Mouse (Mus musculus) heart, embryonic 13.5 days (tissue): ENCODE data around the gene Fli1. TPM values are rescaled to one million over a fixed set of nuclear protein-coding genes. Genes with fewer than 3 reads are reported as not detected.
A peak's percentile ranks its signal among the peaks of the same experiment; 100 is the strongest.

Source experiments
- ATAC-seq: fragments of 200-750 bp; cut with Nextera tagmentation; 2 replicates; pipeline ENCODE4 v1.8.0; 2017; ENCODE audit warnings: moderate TSS enrichment; ENCODE audit not compliant: insufficient number of reproducible peaks, low FRiP score, low TSS enrichment; ENCODE audit errors: extremely low read depth
- H3K27ac ChIP-seq: fragments of 300-500 bp; sonication (generic); replicated peaks from 2 replicates; pipeline ENCODE4 v1.5.1; 2015; ENCODE audit warnings: moderate library complexity, mild to moderate bottlenecking, inconsistent platforms
- H3K27me3 ChIP-seq: fragments of 300-500 bp; sonication (generic); replicated peaks from 2 replicates; pipeline ENCODE4 v1.6.1; 2015; ENCODE audit warnings: mild to moderate bottlenecking, inconsistent platforms
- H3K36me3 ChIP-seq: fragments of 300-500 bp; sonication (generic); 2 replicates; pipeline ENCODE4 v1.6.1; 2015; ENCODE audit warnings: mild to moderate bottlenecking, inconsistent platforms
- H3K4me1 ChIP-seq: fragments of 300-500 bp; sonication (generic); 2 replicates; pipeline ENCODE4 v1.6.1; 2015; ENCODE audit warnings: inconsistent platforms
- H3K4me2 ChIP-seq: fragments of 300-500 bp; sonication (generic); 2 replicates; pipeline ENCODE4 v1.6.1; 2015; ENCODE audit warnings: inconsistent platforms, mild to moderate bottlenecking, moderate library complexity
- H3K4me3 ChIP-seq: fragments of 300-500 bp; sonication (generic); 2 replicates; pipeline ENCODE4 v1.5.1; 2015; ENCODE audit warnings: moderate library complexity, mild to moderate bottlenecking, inconsistent platforms
- H3K9ac ChIP-seq: fragments of 300-500 bp; sonication (generic); 2 replicates; pipeline ENCODE4 v1.6.1; 2015; ENCODE audit warnings: inconsistent platforms, mild to moderate bottlenecking, moderate library complexity
- H3K9me3 ChIP-seq: fragments of 300-500 bp; sonication (generic); 2 replicates; pipeline ENCODE4 v1.6.1; 2016; ENCODE audit warnings: inconsistent platforms
- WGBS: fragments of 180-500 bp; shearing (Covaris S2); methylation state at CpG from one replicate; pipeline ENCODE4 v1.1.7; 2015; ENCODE audit warnings: mixed read lengths; 5-methylcytosine and 5-hydroxymethylcytosine counted together
- polyA plus RNA-seq: library from polyadenylated mRNA; unstranded; fragments of >200 nt; fragmentation: Nextera tagmentation; extraction: Ambion mirVana; gene quantifications from 2 replicates; pipeline ENCODE4 v1.2.1, GENCODE M21; 2015

Fli1 gene
- polyA plus RNA-seq, 1 experiment from 2014 or later = 18.3 TPM

DNA sequence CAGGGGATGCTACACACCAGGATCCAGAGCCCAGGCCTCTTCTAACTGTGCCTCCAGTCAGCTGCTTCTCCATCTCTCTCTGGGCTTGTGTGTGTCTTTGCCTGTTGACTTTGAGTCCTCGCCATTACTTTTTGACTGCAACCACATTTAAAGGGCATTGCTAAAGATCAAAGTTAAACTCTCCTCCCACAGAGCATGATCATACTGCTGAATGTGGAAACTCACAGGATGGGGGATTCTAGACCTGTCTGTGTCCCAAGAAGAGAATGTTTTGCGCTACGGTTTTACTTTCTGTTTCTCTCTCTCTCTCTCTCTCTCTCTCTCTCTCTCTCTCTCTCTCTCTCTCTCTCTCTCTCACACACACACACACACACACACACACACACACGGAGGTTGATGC lies 55.3 kb downstream of the Fli1 start:
- H3K4me2 ChIP-seq = no peak overlapping the region
- no peaks in the 10 kb centered on the region for H3K9me3 ChIP-seq
- H3K4me1 ChIP-seq = peaks cover 10% of the 10 kb centered on the region
- no peak overlapping the region for H3K27ac ChIP-seq
- WGBS = 77% methylated on average over 4 of the region's 4 CpGs
- H3K4me3 ChIP-seq = no peak overlapping the region
- no peaks in the 10 kb centered on the region for H3K36me3 ChIP-seq
- H3K27me3 ChIP-seq = no peaks in the 10 kb centered on the region
- ATAC-seq = no peak
- no peak overlapping the region for H3K9ac ChIP-seq

GRCm38 (mm10) chr9:32480418-32480817 lies 62.2 kb downstream of the Fli1 start:
- ATAC-seq = no peak
- 60% methylated on average over 5 of the region's 5 CpGs for WGBS
- Histone ChIP-seq H3K9me3 (no peaks in the 10 kb centered on the region), H3K27me3 (no peaks in the 10 kb centered on the region), H3K4me1 (peaks cover 59% of the 10 kb centered on the region), H3K27ac (no peak overlapping the region), H3K4me2 (no peak overlapping the region), H3K36me3 (peaks cover 13% of the 10 kb centered on the region), H3K4me3 (no peak overlapping the region), H3K9ac (no peak overlapping the region)

DNA sequence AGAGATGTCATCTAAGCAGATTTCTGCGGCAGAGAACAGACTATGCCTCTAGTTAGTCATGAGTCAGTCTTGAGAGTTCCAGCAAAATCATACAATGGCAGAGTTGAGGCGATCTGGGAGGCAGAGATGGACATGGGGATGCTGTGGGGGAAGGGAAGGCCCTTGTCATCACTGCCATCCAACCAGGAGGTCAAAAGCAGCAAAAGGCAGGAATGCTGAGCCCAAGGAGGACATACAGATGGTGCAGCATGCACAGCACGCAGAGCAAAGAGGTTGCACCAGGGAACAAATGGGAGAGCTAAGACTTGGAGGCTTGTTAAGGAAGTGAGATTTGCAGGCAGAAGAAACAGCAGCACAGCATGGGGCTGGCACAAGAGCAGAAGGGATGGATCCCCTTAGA lies 63.9 kb downstream of the Fli1 start:
- Histone ChIP-seq H3K4me2 (no peak overlapping the region), H3K27ac (no peak overlapping the region), H3K9me3 (no peaks in the 10 kb centered on the region), H3K4me3 (no peak overlapping the region), H3K27me3 (no peaks in the 10 kb centered on the region), H3K36me3 (peaks cover 24% of the 10 kb centered on the region), H3K9ac (no peak overlapping the region), H3K4me1 (peaks cover 52% of the 10 kb centered on the region)
- 43% methylated on average over 3 of the region's 3 CpGs for WGBS
- no peak for ATAC-seq

- Histone ChIP-seq H3K9ac (no peak overlapping the region), H3K27me3 (no peaks in the 10 kb centered on the region), H3K9me3 (no peaks in the 10 kb centered on the region), H3K4me1 (peaks cover 52% of the 10 kb centered on the region), H3K36me3 (peaks cover 24% of the 10 kb centered on the region), H3K4me3 (no peak overlapping the region), H3K27ac (peak overlapping the region; percentile 59), H3K4me2 (no peak overlapping the region)
- no peak for ATAC-seq
- WGBS = 6% methylated on average over 2 of the region's 2 CpGs
Measured at GRCm38 (mm10) chr9:32478087-32478486, 64.6 kb downstream of the Fli1 start.

DNA sequence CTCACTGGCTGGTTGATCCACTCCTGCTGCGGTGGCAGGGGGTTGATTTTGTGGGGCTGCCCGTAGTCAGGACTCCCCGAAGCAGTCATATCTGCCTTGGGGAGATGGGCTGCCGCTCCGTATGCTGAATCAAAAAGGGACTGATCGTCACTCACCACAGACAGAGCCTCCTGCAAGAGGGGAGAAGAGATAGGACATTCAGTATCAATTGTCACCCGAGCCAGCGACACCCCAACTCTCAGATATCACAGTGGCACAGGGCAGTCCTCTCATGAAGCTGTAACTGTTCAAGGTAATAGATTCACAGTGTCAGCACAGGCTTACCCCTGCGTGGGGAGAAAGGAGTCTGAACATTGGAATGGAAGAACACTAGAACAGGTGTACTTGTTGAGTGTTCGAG lies 66.1 kb downstream of the Fli1 start:
- WGBS = 68% methylated on average over 10 of the region's 10 CpGs
- Histone ChIP-seq H3K4me1 (peaks cover 52% of the 10 kb centered on the region), H3K36me3 (peaks cover 24% of the 10 kb centered on the region), H3K4me2 (no peak overlapping the region), H3K9me3 (no peaks in the 10 kb centered on the region), H3K9ac (no peak overlapping the region), H3K4me3 (no peak overlapping the region), H3K27ac (no peak overlapping the region), H3K27me3 (no peaks in the 10 kb centered on the region)
- no peak for ATAC-seq

DNA sequence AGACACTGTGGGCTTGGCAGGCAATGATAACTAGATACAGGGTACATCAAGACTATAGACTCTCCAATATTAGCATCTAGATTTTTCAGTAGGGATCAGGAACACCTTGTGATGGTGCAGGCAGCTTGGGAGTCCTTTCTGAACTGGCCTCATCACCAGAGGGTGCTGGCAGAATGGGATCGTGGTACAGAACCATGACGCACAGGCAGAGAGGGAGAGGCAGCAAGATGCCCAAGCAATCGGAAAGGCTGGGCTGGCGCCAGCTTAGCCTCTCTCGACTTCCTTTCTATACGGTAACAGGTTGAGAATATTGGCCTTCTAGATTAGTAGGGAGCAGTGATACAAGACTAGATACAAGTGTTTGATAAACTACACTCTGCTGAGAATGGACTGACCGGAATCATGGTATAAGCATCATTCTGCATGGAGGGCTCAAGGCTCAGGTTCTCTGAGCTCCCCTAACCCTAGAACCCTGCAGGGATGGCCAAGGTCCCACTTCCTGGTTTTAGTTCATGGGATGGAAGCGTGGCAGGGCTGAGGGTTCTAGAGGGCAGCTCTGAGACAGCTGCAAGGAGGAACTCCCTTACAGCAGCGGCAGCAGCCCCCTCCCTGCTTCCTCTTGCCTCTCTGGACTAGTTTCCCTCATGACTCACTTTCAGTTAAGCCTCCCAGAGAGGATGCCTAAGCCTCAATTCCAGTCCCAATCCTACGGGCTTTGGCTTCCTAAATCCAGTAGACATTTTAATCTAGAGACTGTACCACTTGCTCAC lies 67.9 kb downstream of the Fli1 start:
- ATAC-seq = no peak
- 65% methylated on average over 10 of the region's 10 CpGs for WGBS
- Histone ChIP-seq H3K27ac (no peak overlapping the region), H3K36me3 (peaks cover 24% of the 10 kb centered on the region), H3K27me3 (no peaks in the 10 kb centered on the region), H3K4me2 (no peak overlapping the region), H3K4me1 (peaks cover 45% of the 10 kb centered on the region), H3K9ac (no peak overlapping the region), H3K9me3 (no peaks in the 10 kb centered on the region), H3K4me3 (no peak overlapping the region)

DNA sequence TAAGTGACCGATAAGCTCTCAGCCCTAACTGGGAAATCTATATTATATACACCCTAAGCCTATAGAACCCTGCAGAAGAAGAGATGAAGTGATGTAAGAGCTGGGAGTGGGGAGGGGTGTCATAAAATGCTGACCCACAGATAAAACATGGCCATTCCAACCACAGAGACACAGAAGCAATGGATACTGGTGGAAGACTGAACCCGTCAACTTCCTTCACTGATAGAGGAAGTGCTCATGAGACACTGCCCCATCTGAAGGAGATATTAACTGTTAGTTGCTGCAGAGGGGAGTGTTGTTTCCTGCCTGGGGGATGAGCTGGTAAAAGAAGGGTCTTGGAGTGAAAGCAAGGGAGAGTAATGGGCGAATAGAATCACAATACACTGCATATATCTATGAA lies 70.3 kb downstream of the Fli1 start:
- Histone ChIP-seq H3K4me1 (peaks cover 35% of the 10 kb centered on the region), H3K27me3 (no peaks in the 10 kb centered on the region), H3K4me3 (no peak overlapping the region), H3K9ac (no peak overlapping the region), H3K36me3 (peaks cover 24% of the 10 kb centered on the region), H3K4me2 (no peak overlapping the region), H3K27ac (no peak overlapping the region), H3K9me3 (no peaks in the 10 kb centered on the region)
- WGBS = 77% methylated on average over 3 of the region's 3 CpGs
- ATAC-seq = no peak

DNA sequence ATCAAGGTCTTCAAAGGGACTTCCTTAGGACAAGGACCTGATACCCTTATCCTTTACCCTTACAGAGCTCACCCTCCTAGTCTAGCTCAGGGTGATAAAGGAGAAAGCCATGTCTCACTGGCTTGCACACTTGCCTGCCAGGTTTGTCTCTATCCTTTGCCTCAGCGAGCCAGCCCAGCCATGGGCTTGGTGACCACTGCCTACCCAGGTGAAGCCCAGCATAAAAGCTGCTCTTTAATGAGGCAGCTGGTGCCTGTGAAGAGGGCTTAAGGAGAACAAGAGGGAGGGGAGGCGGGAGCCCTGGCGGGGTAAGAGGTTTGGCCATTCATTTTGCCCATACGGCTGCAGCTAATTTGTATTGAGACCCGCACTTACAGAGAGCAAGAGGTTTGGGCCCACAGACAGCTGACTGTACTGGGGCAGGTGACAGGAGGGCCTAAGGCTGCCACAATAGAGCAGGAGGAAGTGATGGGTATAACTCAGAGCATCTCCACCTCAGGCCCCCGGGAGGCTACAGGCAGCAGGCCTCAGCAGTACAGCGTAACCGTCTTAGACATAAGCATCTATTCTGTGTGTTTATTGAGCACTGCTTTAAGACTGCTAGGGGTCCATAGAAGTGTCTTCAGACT lies 73.4 kb downstream of the Fli1 start:
- WGBS = 78% methylated on average over 8 of the region's 8 CpGs
- H3K4me2 ChIP-seq = no peak overlapping the region
- H3K27ac ChIP-seq = no peak overlapping the region
- H3K4me3 ChIP-seq = no peak overlapping the region
- no peaks in the 10 kb centered on the region for H3K9me3 ChIP-seq
- ATAC-seq = no peak
- H3K4me1 ChIP-seq = peaks cover 21% of the 10 kb centered on the region
- H3K36me3 ChIP-seq = peaks cover 11% of the 10 kb centered on the region
- no peak overlapping the region for H3K9ac ChIP-seq
- H3K27me3 ChIP-seq = no peaks in the 10 kb centered on the region

- 63% methylated on average over 1 of the region's 1 CpGs for whole genome bisulfite sequencing
- H3K4me1 ChIP-seq = peaks cover 21% of the 10 kb centered on the region
- H3K9me3 ChIP-seq = no peaks in the 10 kb centered on the region
- H3K9ac ChIP-seq = no peak overlapping the region
- peaks cover 8% of the 10 kb centered on the region for H3K36me3 ChIP-seq
- no peak overlapping the region for H3K4me3 ChIP-seq
- H3K27me3 ChIP-seq = no peaks in the 10 kb centered on the region
- H3K27ac ChIP-seq = no peak overlapping the region
- no peak overlapping the region for H3K4me2 ChIP-seq
- no peak for ATAC-seq
Measured at GRCm38 (mm10) chr9:32468313-32468712, 74.3 kb downstream of the Fli1 start.

DNA sequence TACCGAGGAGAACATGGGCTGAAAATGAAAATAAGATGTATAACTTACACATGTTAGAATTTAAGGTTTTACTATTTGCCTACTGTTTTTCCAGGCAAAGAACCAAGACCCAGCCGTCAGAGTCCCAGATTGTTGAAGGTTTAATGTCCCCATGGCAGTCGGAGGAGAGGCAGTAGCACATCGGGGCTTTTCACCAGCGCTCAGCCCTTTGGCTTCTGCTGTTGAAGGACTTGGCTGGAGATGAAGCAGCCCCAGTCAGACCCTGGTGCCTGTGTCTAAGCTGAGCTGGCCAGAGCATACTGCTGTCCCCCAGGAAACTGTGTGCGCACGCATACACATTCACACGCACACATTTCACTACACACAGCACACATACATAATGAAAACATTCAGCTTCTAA lies 75.2 kb downstream of the Fli1 start:
- Histone ChIP-seq H3K4me1 (peaks cover 21% of the 10 kb centered on the region), H3K4me3 (no peak overlapping the region), H3K36me3 (peaks cover 8% of the 10 kb centered on the region), H3K4me2 (no peak overlapping the region), H3K9me3 (no peaks in the 10 kb centered on the region), H3K9ac (0 out of 2 replicates have a peak overlapping the region, but pooled peaks have one; percentile 10), H3K27ac (peak overlapping the region; percentile 62), H3K27me3 (no peaks in the 10 kb centered on the region)
- no peak for ATAC-seq
- WGBS = 73% methylated on average over 8 of the region's 8 CpGs

- ATAC-seq = no peak
- H3K9ac ChIP-seq = no peak overlapping the region
- H3K27ac ChIP-seq = peak overlapping the region; percentile 62
- no peak overlapping the region for H3K4me3 ChIP-seq
- H3K27me3 ChIP-seq = no peaks in the 10 kb centered on the region
- no peak overlapping the region for H3K4me2 ChIP-seq
- H3K4me1 ChIP-seq = peaks cover 21% of the 10 kb centered on the region
- 49% methylated on average over 8 of the region's 8 CpGs for WGBS
- H3K36me3 ChIP-seq = peaks cover 8% of the 10 kb centered on the region
- H3K9me3 ChIP-seq = no peaks in the 10 kb centered on the region
Measured at GRCm38 (mm10) chr9:32466861-32467260, 75.8 kb downstream of the Fli1 start.

DNA sequence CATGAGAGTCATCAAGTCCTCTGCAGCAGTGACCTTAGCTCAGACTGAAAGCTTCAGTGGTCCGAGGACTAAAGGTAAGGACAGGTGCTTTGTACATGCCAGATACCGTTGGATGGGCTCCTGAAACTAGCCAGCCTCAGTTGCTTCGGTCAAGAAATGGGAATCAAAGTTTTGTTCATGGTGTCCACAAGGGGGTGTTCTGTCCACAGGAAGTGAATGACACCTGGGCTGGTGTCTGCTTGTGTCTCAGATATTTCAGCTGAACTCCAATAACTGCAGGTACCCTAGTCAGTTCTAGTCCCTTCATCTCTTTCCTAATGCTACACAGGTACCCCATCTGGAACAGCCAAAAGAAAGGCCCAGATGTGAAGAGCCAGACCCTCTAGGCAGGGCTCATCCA lies 86.0 kb downstream of the Fli1 start:
- 63% methylated on average over 3 of the region's 3 CpGs for WGBS
- no peak for ATAC-seq
- Histone ChIP-seq H3K4me1 (peaks cover 14% of the 10 kb centered on the region; the same call in 1 of the 2 replicates), H3K27me3 (no peaks in the 10 kb centered on the region), H3K4me2 (no peak overlapping the region), H3K9me3 (no peaks in the 10 kb centered on the region), H3K9ac (no peak overlapping the region), H3K4me3 (no peak overlapping the region), H3K36me3 (peaks cover 38% of the 10 kb centered on the region), H3K27ac (no peak overlapping the region)
